Mouse (Mus musculus) lung, postnatal 0 days (tissue): Measurements from ENCODE around the gene Sparcl1.

Experiments used
- CTCF ChIP-seq: IDR thresholded peaks from 2 replicates; pipeline ENCODE4 v1.5.1; 2016; ENCODE audit warnings: antibody characterized with exemption, mild to moderate bottlenecking
- EP300 ChIP-seq: IDR thresholded peaks from 2 replicates; pipeline ENCODE4 v1.6.1; 2016; ENCODE audit warnings: antibody characterized with exemption, mild to moderate bottlenecking, control low read depth

DNA sequence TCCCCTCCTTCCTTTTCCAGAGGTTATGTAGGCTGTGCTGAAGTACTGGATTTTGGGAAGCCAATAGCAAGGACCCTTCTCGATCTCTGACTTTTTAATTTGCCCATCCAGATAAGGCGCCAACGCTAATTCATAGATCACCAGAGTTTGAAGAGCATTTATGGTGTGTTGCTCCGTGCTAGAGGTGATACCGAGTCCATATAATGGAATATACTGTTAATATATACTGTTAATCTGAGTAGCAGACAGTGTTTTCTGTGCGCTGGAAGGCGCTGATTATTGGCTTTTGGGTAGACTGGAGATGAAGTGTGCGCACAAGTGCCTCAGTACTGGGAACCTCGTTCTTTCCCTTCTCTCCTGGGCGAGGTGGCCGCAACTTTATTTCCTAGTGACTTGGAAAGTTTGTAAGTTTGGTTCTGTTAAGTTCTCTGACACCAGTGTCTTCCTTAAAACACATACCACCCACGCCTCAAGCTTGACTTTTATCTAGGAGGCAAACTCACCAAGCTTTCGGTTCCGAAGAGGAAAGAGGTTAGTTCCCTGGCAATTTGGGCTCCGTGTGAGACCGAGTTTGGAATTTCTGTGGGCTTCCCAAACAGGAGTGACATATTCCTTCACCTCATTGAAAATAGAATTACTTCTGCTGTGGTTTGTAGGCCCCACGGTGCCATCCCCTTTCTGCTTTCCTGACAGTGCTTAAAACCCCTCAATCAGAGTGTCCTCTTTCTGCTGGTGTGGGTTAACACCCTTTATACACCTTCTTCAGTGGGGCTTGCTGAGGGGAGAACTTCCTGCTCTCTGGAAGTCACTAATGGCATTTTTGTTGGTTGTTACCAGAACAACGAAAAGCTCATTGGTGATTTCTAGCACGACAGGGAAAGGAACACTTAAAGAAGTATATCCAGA, 66.1 kb downstream of the Sparcl1 start:
- TF ChIP-seq CTCF (no peak), EP300 (no peak)
